ENCODE assay signal across 16 mouse cellular contexts in the genomic region with DNA sequence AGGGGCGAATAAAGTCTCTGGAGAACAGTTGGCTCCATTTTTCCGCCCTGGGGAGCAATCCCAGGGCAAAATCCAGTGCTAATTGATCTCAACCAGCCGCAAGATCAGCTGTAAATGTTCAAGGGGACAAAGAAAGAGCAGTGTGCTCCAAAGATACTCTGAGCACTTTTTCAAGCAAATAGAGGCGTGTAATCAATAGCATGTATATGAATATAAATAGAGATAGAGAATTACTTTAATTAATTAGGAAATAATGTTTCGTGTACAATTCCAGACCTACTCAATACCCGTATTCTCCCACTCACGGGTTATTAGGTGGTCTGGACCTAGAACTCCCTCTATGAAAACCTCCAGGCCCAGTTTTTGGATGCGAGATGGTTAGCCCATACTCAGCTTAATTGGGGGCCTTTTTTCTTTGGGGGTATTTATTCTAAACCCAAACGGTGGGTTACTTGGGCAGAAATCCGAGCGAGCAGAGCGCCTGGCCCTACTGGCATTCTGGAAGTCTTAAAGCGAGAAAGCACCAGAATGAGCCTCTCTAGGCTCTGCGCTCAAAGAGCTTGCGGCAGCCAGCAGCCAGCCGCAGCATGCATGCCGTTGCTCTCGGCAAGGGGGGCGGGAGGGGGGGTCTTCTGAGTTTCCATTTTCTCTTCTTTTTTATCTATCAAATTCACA. TPM values are rescaled to one million over a fixed set of nuclear protein-coding genes. Genes with fewer than 3 reads are reported as not detected.
A peak's percentile ranks its signal among the peaks of the same experiment; 100 is the strongest.
DNase-seq lines count a peak whose midpoint lies in the region; ATAC-seq lines count a peak whose summit lies in the region.
"Had no signal": no experiment of that assay in that cellular context is flagged by ENCODE, and none has a peak within 500 bp of the region (broad histone marks: within the 10 kb centered on the region; RNA-seq: fewer than 3 reads in every experiment).

No protein-coding gene starts in this region.

- no peaks in the 10 kb centered on the region for H3K36me3 ChIP-seq in forebrain, embryonic 13.5 days (ENCODE audit: poor library complexity, severe bottlenecking)
- H3K36me3 ChIP-seq: G1E; liver, embryonic 15.5 days had no signal

- ATAC-seq in forebrain, embryonic 13.5 days = peak; percentile 23; the same call in 1 of the 2 replicates
- no peak for ATAC-seq in frontal cortex, adult (ENCODE audit: low TSS enrichment)
- ATAC-seq: hindbrain, postnatal 0 days had no signal

- peak overlapping the region; percentile 85 for H3K4me3 ChIP-seq in forebrain, embryonic 13.5 days
- H3K4me3 ChIP-seq: liver, embryonic 15.5 days had no signal

- H3K9me3 ChIP-seq in forebrain, embryonic 13.5 days (replicated peaks) = no peaks in the 10 kb centered on the region
- H3K9me3 ChIP-seq: liver, embryonic 15.5 days had no signal

- H3K27me3 ChIP-seq in forebrain, embryonic 13.5 days = peaks cover 5% of the 10 kb centered on the region; the same call in 1 of the 2 replicates

- peaks cover 54% of the 10 kb centered on the region for H3K4me1 ChIP-seq in forebrain, embryonic 13.5 days
- H3K4me1 ChIP-seq: liver, embryonic 15.5 days had no signal

- H3K27ac ChIP-seq in forebrain, embryonic 13.5 days = peak overlapping the region; percentile 100
- H3K27ac ChIP-seq: hindbrain, postnatal 0 days; liver, embryonic 15.5 days had no signal

- H3K9ac ChIP-seq in forebrain, embryonic 13.5 days = peak overlapping the region; percentile 100
- H3K9ac ChIP-seq: liver, embryonic 15.5 days had no signal

- peak overlapping the region; percentile 75 for H3K4me2 ChIP-seq in forebrain, embryonic 13.5 days
- H3K4me2 ChIP-seq: liver, embryonic 15.5 days had no signal

- DNase-seq in layer of hippocampus, adult 9-10 months (ENCODE audit: low spot score) = peak; percentile 18
- no peak for DNase-seq in layer of hippocampus, adult 11-12 months (ENCODE audit: low spot score)
- peak; percentile 53 to 56 for DNase-seq in right cerebral cortex, postnatal 10 days (ENCODE audit: low spot score in 2 of 2)
- no peak for DNase-seq in right cerebral cortex, postnatal 25 days
- no peak for DNase-seq in heart, postnatal 4 days
- no peak for DNase-seq in heart, adult 11 months
- DNase-seq: heart, adult 18-20 months; kidney, postnatal 10 days; lung, postnatal 4 days had no signal

- under 1% methylated on average over 19 of the region's 19 CpGs for WGBS in forebrain, embryonic 13.5 days

RNA-seq across cellular contexts. Expression of a gene that starts 6.0 kb away (rescaled TPM):
- polyA plus RNA-seq in forebrain, embryonic 13.5 days (2015; fragmentation: Nextera tagmentation; extraction: Ambion mirVana) = 76.5 and 98.6 TPM in 2 replicates
- under 1 TPM in 1 of 2 experiments, not detected in 1; 0.12 TPM for total RNA-seq in heart, postnatal 4 days (2021)
- total RNA-seq: heart, adult 18-20 months had no signal
- polyA plus RNA-seq: C2C12; G1E; heart, postnatal 0 days; hindbrain, postnatal 0 days had no signal

RNA-seq across cellular contexts. Expression of a gene that starts 8.5 kb away (rescaled TPM):
- 1.9 and 2.4 TPM in 2 replicates for polyA plus RNA-seq in forebrain, embryonic 13.5 days (2015; fragmentation: Nextera tagmentation; extraction: Ambion mirVana)
- not detected for total RNA-seq in heart, postnatal 4 days (2021)
- total RNA-seq: heart, adult 18-20 months; hindbrain, postnatal 0 days had no signal
- polyA plus RNA-seq: C2C12; G1E; heart, postnatal 0 days; hindbrain, postnatal 0 days; liver, embryonic 15.5 days had no signal

Comparison
In these comparisons a context has a peak if more than half of its experiments do, and no peak if none do; other contexts are left out.
1. DNase-seq: peak in layer of hippocampus, adult 9-10 months (single experiment) and right cerebral cortex, postnatal 10 days (2 of 2); none in layer of hippocampus, adult 11-12 months (single experiment), right cerebral cortex, postnatal 25 days (single experiment), heart, postnatal 4 days (single experiment) and heart, adult 11 months (single experiment).